Mouse (Mus musculus): Measurements from ENCODE around the gene Gm12355.

The Gm12355 gene

DNA sequence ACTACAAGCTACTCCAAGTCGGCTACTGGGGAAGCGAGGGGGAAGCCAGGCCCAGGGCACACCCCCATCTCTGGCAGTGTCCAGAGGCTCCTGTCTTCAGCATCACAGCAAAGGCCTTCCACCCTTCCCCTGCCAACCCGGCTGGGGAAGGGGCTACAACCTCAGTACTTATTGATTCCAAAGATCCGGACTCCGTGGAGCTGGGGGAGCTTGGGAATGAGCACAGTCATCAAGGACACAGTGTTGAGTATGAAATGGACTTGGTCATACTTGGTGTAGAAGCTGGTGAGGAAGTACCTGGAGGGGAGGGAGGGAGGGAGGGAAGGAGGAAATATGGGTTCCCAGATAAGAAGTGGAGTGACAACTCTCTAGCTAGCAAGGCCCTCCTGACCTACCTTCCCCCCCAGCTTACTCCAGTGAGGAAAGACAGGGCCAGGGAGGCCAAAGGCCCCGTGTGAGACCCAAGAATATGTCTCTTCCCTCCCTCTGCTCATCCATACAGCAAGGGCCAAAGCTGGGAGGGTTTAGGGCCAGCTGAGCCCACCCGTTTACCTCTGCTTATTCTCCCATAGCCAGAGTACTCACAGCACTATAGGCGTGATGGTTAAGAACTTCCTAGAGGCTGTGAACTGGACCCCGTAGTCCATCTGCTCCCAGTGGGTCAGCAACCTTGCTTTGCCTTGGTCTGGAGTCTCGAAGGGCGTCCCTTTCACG is 42.8 kb downstream of the Gm12355 start:
- in situ Hi-C loops (cut with MboI; ENCODE audit: low sequenced_read_pairs), result no loop called here

DNA sequence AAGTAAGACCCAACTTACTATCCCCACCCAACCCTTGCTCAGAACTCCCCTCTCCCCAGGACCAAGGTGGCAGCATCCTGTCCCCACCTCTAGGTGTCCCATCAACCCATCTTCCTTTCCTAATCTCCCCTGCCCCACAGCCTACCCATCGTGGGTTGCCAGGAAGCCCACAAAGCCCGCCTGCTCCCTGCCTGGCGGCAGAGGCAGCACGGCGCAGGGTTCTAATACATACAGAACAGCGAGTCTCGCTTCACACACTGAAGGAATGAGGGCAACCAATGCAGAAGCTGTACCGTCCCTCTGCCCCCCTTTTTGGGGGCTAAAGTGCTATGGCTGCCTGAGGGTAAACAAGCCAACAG is 43.5 kb downstream of the Gm12355 start:
- in situ Hi-C loops (cut with MboI; ENCODE audit: low sequenced_read_pairs), result no loop called here

DNA sequence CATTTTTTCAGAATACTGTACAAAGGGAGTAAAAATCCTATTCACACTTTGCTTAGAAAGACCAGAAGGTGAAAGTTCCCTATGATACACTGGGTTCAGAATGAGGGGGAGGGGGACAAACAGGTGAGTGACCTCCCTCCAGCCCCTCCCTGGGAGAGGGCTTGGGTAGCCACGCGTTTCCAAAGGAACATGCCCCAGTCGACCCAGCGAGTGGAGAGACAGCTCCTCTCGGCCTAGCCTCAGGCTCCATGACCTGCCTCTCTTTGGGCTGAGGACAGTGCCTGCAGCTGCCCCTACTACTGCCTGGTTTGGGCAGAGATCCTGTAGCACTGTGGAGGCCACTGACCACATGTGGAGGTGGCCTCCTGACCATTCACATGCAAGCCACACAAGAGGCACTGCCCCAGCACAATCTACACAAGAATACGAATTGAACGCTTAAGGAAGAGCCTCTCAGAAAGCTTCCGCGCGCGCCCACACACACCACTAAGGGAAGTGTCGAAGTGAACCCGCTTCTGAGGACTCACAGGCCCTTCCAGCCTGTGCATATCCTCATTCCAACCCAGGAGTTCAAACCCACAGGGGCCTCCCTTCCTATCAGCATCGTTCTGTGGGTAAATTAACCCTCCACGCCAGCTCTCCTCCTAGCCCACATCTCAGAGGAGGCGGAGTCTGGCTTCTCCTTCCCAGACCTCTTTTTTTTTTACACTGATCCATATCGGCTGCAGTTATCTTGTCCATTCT is 44.0 kb downstream of the Gm12355 start:
- in situ Hi-C loops (cut with MboI; ENCODE audit: low sequenced_read_pairs), result no loop called here

DNA sequence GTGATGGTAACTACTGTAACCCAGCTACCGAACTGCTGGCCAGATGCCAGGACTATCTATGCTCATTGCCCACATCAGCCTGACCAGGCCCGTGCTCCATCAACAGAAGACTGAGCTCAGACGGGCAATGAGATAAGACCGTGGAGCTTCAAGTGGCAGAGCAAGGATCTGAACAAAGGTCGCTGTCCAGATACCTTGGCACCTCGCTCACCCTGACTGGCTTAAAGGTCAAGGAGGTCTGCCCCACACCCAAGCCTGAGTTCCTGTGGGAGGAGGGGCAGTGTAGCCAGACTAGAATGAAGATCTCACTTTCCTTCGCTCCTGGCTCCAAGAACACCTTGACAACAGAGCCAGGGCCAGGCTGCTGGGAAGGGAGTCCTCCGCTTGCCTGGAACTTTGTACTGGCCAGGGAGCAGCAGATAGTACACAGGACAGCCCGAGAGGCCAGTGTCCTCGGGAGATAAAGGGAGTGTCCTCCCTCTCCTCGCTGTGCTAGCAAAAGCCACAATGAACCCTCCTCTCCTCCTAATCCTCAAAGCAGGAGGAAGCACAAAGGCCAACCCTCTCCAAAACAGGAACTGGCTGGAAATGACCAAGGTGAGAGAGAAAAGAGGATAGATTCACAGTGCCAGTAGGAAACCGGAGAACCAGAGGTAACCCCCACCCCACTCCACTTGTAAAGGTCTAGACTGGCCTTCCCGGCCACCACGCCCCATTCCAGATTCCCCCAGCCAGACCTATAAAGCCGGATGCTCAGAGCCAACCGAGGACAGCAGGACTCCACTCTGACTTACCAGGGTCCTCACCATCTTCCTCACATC is 45.0 kb downstream of the Gm12355 start:
- in situ Hi-C loops (cut with MboI; ENCODE audit: low sequenced_read_pairs), result no loop called here

DNA sequence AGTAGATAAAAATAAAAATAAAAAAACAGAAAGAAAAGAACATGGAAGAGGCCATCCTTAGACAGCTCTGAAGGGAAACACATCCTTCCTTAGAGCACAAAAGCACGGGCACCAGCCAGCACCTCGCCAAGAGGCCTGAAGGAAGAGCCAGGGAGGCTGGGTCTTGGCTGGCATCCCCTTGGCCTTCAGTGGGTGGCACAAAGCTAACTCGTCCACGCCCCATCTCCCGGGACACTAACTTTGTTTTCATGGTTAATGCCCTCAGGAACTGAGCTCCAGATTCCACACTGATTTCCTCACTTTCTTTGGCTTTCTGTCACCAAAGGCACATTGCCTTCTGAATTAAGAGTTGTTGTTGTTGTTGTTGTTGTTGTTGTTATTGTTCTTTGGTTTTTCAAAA is 47.7 kb downstream of the Gm12355 start:
- in situ Hi-C loops (cut with MboI; ENCODE audit: low sequenced_read_pairs), result no loop called here
